Mouse (Mus musculus) adrenal gland, adult (tissue): ENCODE results near the gene Trim15.

ENCODE experiments used
- DNase-seq, 2 experiments: peaks; one replicate each; pipeline ENCODE4 v3.0.0; 2022 to 2023; ENCODE audit warnings: low spot score in 1 of 2; ENCODE audit not compliant: inconsistent age in 2 of 2

Gene Trim15

DNA sequence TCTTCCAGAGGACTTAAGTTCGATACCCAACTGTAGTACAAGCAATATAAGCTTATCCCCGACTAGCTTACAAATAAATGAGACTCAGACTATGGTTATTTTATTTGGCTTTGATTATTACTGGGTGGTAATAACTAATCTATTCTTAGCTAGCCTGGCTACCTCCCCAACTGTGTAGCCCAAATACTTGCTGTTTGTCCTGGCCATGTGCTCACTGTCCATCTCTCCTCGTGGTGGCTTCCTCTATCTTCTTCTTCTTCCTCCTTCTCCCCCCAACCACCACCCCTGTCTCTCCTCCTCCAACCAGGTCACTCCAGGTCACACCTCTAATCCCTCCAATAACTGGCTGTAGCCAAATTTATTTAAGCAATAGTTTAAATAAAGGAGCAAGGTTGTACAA, 36.5 kb downstream of the Trim15 start:
- no peak for DNase-seq

DNA sequence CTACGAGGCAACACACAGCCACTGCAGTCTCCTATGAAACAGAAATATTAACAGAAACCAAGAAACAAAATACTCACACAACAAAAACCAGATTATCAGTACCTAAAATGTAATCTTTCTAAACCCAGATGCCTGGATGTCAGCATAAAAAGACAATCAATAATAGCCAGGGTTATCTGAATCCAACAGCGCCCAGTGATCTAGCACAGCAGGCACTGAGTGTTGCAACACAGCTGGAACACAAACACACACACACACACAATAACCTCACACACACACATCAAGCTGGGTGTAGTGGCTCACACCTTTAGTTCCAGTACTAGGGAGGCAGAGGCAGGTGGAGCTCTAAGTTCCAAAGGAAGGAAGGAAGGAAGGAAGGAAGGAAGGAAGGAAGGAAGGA, 38.5 kb downstream of the Trim15 start:
- DNase-seq = no peak

- peak; percentile 84 to 95 for DNase-seq
These were observed 41.0 kb downstream of the Trim15 start for GRCm38 (mm10) chr17:36826002-36826401.

GRCm38 (mm10) chr17:36825525-36825924, 41.5 kb downstream of the Trim15 start:
- peak in 1 of 2 experiments; percentile 42 for DNase-seq

- DNase-seq = peak; percentile 42 to 87
These were observed 43.0 kb downstream of the Trim15 start for GRCm38 (mm10) chr17:36824005-36824404.

GRCm38 (mm10) chr17:36811871-36812270, 55.1 kb downstream of the Trim15 start, which contains the start of gene H2-M10.6:
Gene H2-M10.6 (plus strand): TSS chr17:36812171.
- DNase-seq = no peak
